Comparison of ENCODE assay signal across 8 mouse cellular contexts in genomic region chr14:27803961-27804360, GRCm38 (mm10).
DNase-seq lines count a peak whose midpoint lies in the region; ATAC-seq lines count a peak whose summit lies in the region.

No protein-coding gene starts in this region.

- peak; percentile 87 for DNase-seq in heart, adult 11 months
- DNase-seq in heart, adult 8-10 months (ENCODE audit: low spot score): no peak
- DNase-seq in thymus, postnatal 0 days (ENCODE audit: low spot score): peak; percentile 52
- DNase-seq in thymus, postnatal 36 days: no peak
- peak; percentile 41 for DNase-seq in telencephalon, adult 2 months (ENCODE audit: low read depth, low spot score)
- no peak for DNase-seq in left cerebral cortex, postnatal 36 days (ENCODE audit: low spot score in 2 of 2)
- no peak for DNase-seq in right cerebral cortex, postnatal 10 days (ENCODE audit: low spot score in 2 of 2)

- intact Hi-C loops in left cerebral cortex, postnatal 36 days (cut with DNase I): loop anchor here (10.0 kb wide), 1 partner anchor 281 kb away; no protein-coding TSS in a partner anchor

- ATAC-seq in granulocyte monocyte progenitor cell, adult 5-6 weeks (replicated peaks; ENCODE audit: poor library complexity, severe bottlenecking): peak; percentile 94

Comparison
In these comparisons a context has a peak if more than half of its experiments do, and no peak if none do; other contexts are left out.
1. DNase-seq: peak in heart, adult 11 months (single experiment), thymus, postnatal 0 days (single experiment) and telencephalon, adult 2 months (single experiment); none in heart, adult 8-10 months (single experiment), thymus, postnatal 36 days (0 of 2), left cerebral cortex, postnatal 36 days (0 of 2) and right cerebral cortex, postnatal 10 days (0 of 2).